Mouse (Mus musculus): ENCODE measurements around the gene Tenm2. TPM values are rescaled to one million over a fixed set of nuclear protein-coding genes. Genes with fewer than 3 reads are reported as not detected.

The Tenm2 gene
- polyA plus RNA-seq, 1 experiment from 2014 or later: 0.28 TPM

GRCm38 (mm10) chr11:37115188-37115587 is 120.6 kb downstream of the Tenm2 start:
- Histone ChIP-seq H3K36me3 (ENCODE audit: insufficient read depth) (no peaks in the 10 kb centered on the region), H3K4me2 (no peak overlapping the region), H3K9ac (no peak overlapping the region), H3K27me3 (ENCODE audit: insufficient read depth, low read length) (no peaks in the 10 kb centered on the region), H3K9me3 (ENCODE audit: low read depth, low read length) (no peaks in the 10 kb centered on the region), H3K4me3 (ENCODE audit: low read depth, low read length) (no peak overlapping the region), H3K4me1 (ENCODE audit: insufficient read depth) (no peaks in the 10 kb centered on the region; the same call in 1 of the 2 replicates), H3K27ac (ENCODE audit: low read depth) (no peak overlapping the region)
- no peak for TF ChIP-seq CTCF (IDR thresholded peaks at IDR 0.05; ENCODE audit: low read depth)
- no peak for ATAC-seq (ENCODE audit: insufficient read depth)
- WGBS: 32% methylated on average over 4 of the region's 4 CpGs
- peak; percentile 51 for DNase-seq

- H3K36me3 ChIP-seq (ENCODE audit: insufficient read depth): no peaks in the 10 kb centered on the region
- ATAC-seq (ENCODE audit: insufficient read depth): no peak
- no peak overlapping the region for H3K4me3 ChIP-seq (ENCODE audit: low read depth, low read length)
- DNase-seq: no peak
- no peaks in the 10 kb centered on the region for H3K4me1 ChIP-seq (ENCODE audit: insufficient read depth)
- no peak overlapping the region for H3K9ac ChIP-seq
- no peak for TF ChIP-seq CTCF (IDR thresholded peaks at IDR 0.05; ENCODE audit: low read depth)
- 72% methylated on average over 2 of the region's 2 CpGs for WGBS
- no peaks in the 10 kb centered on the region for H3K9me3 ChIP-seq (ENCODE audit: low read depth, low read length)
- no peak overlapping the region for H3K4me2 ChIP-seq
- no peaks in the 10 kb centered on the region for H3K27me3 ChIP-seq (ENCODE audit: insufficient read depth, low read length)
- no peak overlapping the region for H3K27ac ChIP-seq (ENCODE audit: low read depth)
Observed at GRCm38 (mm10) chr11:37107069-37107468, 128.7 kb downstream of the Tenm2 start.

DNA sequence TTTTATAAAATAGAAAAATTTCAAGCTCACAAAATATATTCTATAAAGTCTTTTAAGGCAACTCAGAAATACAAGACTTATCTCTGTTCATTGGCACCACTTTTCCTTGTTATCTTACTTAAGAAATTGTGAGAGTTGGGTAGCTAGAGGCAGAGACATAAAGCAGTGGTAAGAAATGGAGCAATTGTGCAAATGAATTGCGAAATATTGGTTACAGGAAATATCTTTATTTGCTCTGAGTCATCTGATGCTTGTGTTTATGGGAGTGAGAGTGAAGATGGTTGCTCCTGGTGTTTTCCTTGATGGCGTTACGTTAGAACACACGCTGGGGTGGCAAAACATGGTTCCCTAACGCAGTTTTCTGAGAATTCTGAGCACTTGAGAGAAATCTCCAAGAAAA is 156.4 kb downstream of the Tenm2 start:
- Histone ChIP-seq H3K4me2 (no peak overlapping the region), H3K9ac (no peak overlapping the region), H3K36me3 (ENCODE audit: insufficient read depth) (no peaks in the 10 kb centered on the region), H3K4me1 (ENCODE audit: insufficient read depth) (no peaks in the 10 kb centered on the region), H3K9me3 (ENCODE audit: low read depth, low read length) (no peaks in the 10 kb centered on the region), H3K4me3 (ENCODE audit: low read depth, low read length) (no peak overlapping the region), H3K27me3 (ENCODE audit: insufficient read depth, low read length) (no peaks in the 10 kb centered on the region), H3K27ac (ENCODE audit: low read depth) (no peak overlapping the region)
- WGBS: 78% methylated on average over 5 of the region's 5 CpGs
- DNase-seq (no peak), ATAC-seq (ENCODE audit: insufficient read depth) (no peak)
- TF ChIP-seq CTCF (IDR thresholded peaks at IDR 0.05; ENCODE audit: low read depth): no peak

GRCm38 (mm10) chr11:37076989-37077598 is 158.7 kb downstream of the Tenm2 start:
- DNase-seq: no peak
- WGBS: 65% methylated on average over 5 of the region's 5 CpGs
- no peak for TF ChIP-seq CTCF (IDR thresholded peaks at IDR 0.05; ENCODE audit: low read depth)
- Histone ChIP-seq H3K36me3 (ENCODE audit: insufficient read depth) (no peaks in the 10 kb centered on the region), H3K9me3 (ENCODE audit: low read depth, low read length) (no peaks in the 10 kb centered on the region), H3K27ac (ENCODE audit: low read depth) (no peak overlapping the region), H3K27me3 (ENCODE audit: insufficient read depth, low read length) (no peaks in the 10 kb centered on the region), H3K9ac (no peak overlapping the region), H3K4me1 (ENCODE audit: insufficient read depth) (no peaks in the 10 kb centered on the region), H3K4me3 (ENCODE audit: low read depth, low read length) (no peak overlapping the region), H3K4me2 (no peak overlapping the region)
- ATAC-seq (ENCODE audit: insufficient read depth): no peak

DNA sequence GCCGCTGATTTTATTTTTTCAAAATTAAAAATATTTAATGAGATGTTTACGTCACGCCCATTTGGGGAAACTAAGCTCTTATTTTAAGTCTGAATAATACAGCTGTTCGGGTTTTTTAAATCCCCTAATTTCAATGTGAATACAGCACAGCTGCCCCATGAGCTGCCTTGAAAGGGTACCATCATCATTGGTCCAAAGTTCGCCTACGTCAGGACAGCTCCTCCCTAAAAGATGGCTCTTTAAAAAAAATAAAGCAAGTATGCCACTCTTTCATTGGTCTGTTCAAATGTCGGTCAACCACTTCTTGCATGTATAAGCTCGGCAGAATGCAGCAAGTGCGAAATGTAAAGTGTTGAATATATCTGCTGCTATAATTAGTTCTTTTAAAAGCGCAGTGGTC is 160.4 kb downstream of the Tenm2 start:
- no peak overlapping the region for H3K9ac ChIP-seq
- DNase-seq (no peak), ATAC-seq (ENCODE audit: insufficient read depth) (no peak)
- no peaks in the 10 kb centered on the region for H3K4me1 ChIP-seq (ENCODE audit: insufficient read depth)
- no peak overlapping the region for H3K4me3 ChIP-seq (ENCODE audit: low read depth, low read length)
- 86% methylated on average over 10 of the region's 10 CpGs for WGBS
- no peak overlapping the region for H3K27ac ChIP-seq (ENCODE audit: low read depth)
- no peak for TF ChIP-seq CTCF (IDR thresholded peaks at IDR 0.05; ENCODE audit: low read depth)
- H3K36me3 ChIP-seq (ENCODE audit: insufficient read depth): no peaks in the 10 kb centered on the region
- H3K4me2 ChIP-seq: no peak overlapping the region
- no peaks in the 10 kb centered on the region for H3K27me3 ChIP-seq (ENCODE audit: insufficient read depth, low read length)
- H3K9me3 ChIP-seq (ENCODE audit: low read depth, low read length): no peaks in the 10 kb centered on the region

DNA sequence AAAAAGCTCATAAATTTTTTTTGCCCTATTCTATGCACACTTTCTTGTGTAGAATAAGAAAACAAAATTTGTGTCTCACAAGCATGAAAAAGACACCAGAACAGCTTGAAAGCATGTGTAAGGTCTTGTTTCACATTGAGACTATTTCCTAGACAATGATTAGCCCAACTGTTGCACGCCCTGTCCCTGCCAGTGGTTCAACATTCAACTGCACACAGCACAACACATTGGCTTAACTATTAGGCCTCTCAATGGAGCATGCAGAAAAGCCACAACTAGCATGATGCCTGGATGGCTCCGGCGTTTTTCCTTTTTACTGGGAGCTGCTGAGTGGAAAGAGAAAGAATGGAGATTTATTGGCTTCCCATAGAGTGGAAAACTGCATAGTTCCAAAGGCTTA is 170.3 kb downstream of the Tenm2 start:
- Histone ChIP-seq H3K4me1 (ENCODE audit: insufficient read depth) (no peaks in the 10 kb centered on the region), H3K36me3 (ENCODE audit: insufficient read depth) (no peaks in the 10 kb centered on the region), H3K9ac (no peak overlapping the region), H3K27ac (ENCODE audit: low read depth) (no peak overlapping the region), H3K4me2 (no peak overlapping the region), H3K4me3 (ENCODE audit: low read depth, low read length) (no peak overlapping the region), H3K27me3 (ENCODE audit: insufficient read depth, low read length) (no peaks in the 10 kb centered on the region), H3K9me3 (ENCODE audit: low read depth, low read length) (no peaks in the 10 kb centered on the region)
- WGBS: 77% methylated on average over 3 of the region's 3 CpGs
- DNase-seq: no peak
- TF ChIP-seq CTCF (IDR thresholded peaks at IDR 0.05; ENCODE audit: low read depth): no peak
- ATAC-seq (ENCODE audit: insufficient read depth): no peak

GRCm38 (mm10) chr11:37046671-37047070 is 189.1 kb downstream of the Tenm2 start:
- H3K27me3 ChIP-seq (ENCODE audit: insufficient read depth, low read length): no peaks in the 10 kb centered on the region
- no peak overlapping the region for H3K4me2 ChIP-seq
- H3K9ac ChIP-seq: no peak overlapping the region
- TF ChIP-seq CTCF (IDR thresholded peaks at IDR 0.05; ENCODE audit: low read depth): peak; percentile 60
- H3K36me3 ChIP-seq (ENCODE audit: insufficient read depth): no peaks in the 10 kb centered on the region
- H3K27ac ChIP-seq (ENCODE audit: low read depth): no peak overlapping the region
- DNase-seq: peak; percentile 41
- H3K4me1 ChIP-seq (ENCODE audit: insufficient read depth): no peaks in the 10 kb centered on the region
- H3K4me3 ChIP-seq (ENCODE audit: low read depth, low read length): no peak overlapping the region
- WGBS: 58% methylated on average over 5 of the region's 5 CpGs
- ATAC-seq (ENCODE audit: insufficient read depth): no peak
- H3K9me3 ChIP-seq (ENCODE audit: low read depth, low read length): no peaks in the 10 kb centered on the region

GRCm38 (mm10) chr11:37041259-37041658 is 194.5 kb downstream of the Tenm2 start:
- Histone ChIP-seq H3K27me3 (ENCODE audit: insufficient read depth, low read length) (no peaks in the 10 kb centered on the region), H3K27ac (ENCODE audit: low read depth) (no peak overlapping the region), H3K4me1 (ENCODE audit: insufficient read depth) (no peaks in the 10 kb centered on the region), H3K36me3 (ENCODE audit: insufficient read depth) (no peaks in the 10 kb centered on the region), H3K4me2 (no peak overlapping the region), H3K9me3 (ENCODE audit: low read depth, low read length) (no peaks in the 10 kb centered on the region), H3K4me3 (ENCODE audit: low read depth, low read length) (no peak overlapping the region), H3K9ac (no peak overlapping the region)
- DNase-seq: no peak
- no peak for TF ChIP-seq CTCF (IDR thresholded peaks at IDR 0.05; ENCODE audit: low read depth)
- ATAC-seq (ENCODE audit: insufficient read depth): no peak
- 59% methylated on average over 4 of the region's 4 CpGs for WGBS
